Comparison of ENCODE assay signal across 18 mouse cellular contexts in the genomic region with DNA sequence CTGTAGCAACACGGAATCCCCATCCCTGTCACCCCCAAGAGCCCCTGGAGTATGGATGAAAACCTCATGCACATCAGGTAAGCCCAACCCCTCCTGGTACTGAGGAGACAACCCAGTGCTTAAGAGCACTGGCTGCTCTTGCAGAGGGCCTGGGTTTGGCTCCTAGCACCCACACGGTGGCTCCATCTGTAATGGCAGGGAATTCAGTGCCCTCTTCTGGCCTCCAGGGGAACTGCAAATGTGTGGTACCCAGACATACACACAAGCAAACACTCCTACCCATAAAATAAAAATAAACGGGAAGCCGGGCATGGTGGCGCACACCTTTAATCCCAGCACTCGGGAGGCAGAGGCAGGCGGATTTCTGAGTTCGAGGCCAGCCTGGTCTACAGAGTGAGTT. TPM values are rescaled to one million over a fixed set of nuclear protein-coding genes. Genes with fewer than 3 reads are reported as not detected.
DNase-seq lines count a peak whose midpoint lies in the region; TF ChIP-seq lines count a peak whose summit lies in the region.
"Had no signal": no experiment of that assay in that cellular context is flagged by ENCODE, and none has a peak within 500 bp of the region (broad histone marks: within the 10 kb centered on the region; RNA-seq: fewer than 3 reads in every experiment).

No protein-coding gene starts in this region.

- intact Hi-C loops in left cerebral cortex, adult 2 months (cut with DNase I), result no loop called here
- intact Hi-C loops in left cerebral cortex, postnatal 14 days (cut with DNase I), result no loop called here

- H3K27ac ChIP-seq in left cerebral cortex, adult 2 months, result no peak overlapping the region
- H3K27ac ChIP-seq: forebrain, embryonic 15.5 days; heart, embryonic 13.5 days; lung, embryonic 15.5 days; midbrain, embryonic 15.5 days had no signal

- DNase-seq in left cerebral cortex, adult 2 months (ENCODE audit: extremely low spot score in 1 of 2, low spot score in 2 of 2), result no peak
- DNase-seq in left cerebral cortex, postnatal 14 days (ENCODE audit: low spot score in 2 of 2), result no peak
- DNase-seq in 3T3-L1 (ENCODE audit: low read depth, low spot score) (peak; percentile 20), 416B (ENCODE audit: low read depth) (peak; percentile 11), ZHBTc4 (ENCODE audit: low read depth, low spot score) (peak; percentile 87)
- no peak for DNase-seq in ovary, postnatal 14 days (ENCODE audit: low spot score)
- no peak for DNase-seq in retina, embryonic 14.5 days (ENCODE audit: low spot score)
- DNase-seq: adrenal gland, adult 8-10 months; cerebellum, adult 18-20 months; cerebellum, postnatal 36 days; heart, postnatal 4 days; spleen, adult 18-20 months; thymus, postnatal 14 days had no signal

- no peak overlapping the region for H3K4me3 ChIP-seq in left cerebral cortex, adult 2 months
- H3K4me3 ChIP-seq: forebrain, embryonic 15.5 days; heart, embryonic 13.5 days; lung, embryonic 15.5 days; midbrain, embryonic 15.5 days had no signal

- peak; percentile 5; the same call in 1 of the 2 replicates for TF ChIP-seq CTCF in left cerebral cortex, adult 2 months (IDR thresholded peaks at IDR 0.05)

RNA-seq across cellular contexts. Expression of gene Ass1, which starts 22.3 kb away (rescaled TPM):
- total RNA-seq in left cerebral cortex, adult 2 months (2021), result 10 to 100 TPM; 27.7 to 27.8 TPM
- total RNA-seq in left cerebral cortex, postnatal 14 days (2021), result 10 to 100 TPM in 1 of 2 experiments, 1 to 10 TPM in 1; 8.5 to 14.6 TPM
- total RNA-seq: G1E had no signal

Comparison
In these comparisons a context has a peak if more than half of its experiments do, and no peak if none do; other contexts are left out.
1. DNase-seq: peak in 3T3-L1 (single experiment), 416B (single experiment) and ZHBTc4 (single experiment); none in left cerebral cortex, adult 2 months (0 of 2), left cerebral cortex, postnatal 14 days (0 of 2), ovary, postnatal 14 days (single experiment) and retina, embryonic 14.5 days (single experiment).